Mouse (Mus musculus): Measurements from ENCODE around the gene Fam129a.

Fam129a gene

GRCm38 (mm10) chr1:151667351-151668074 lies 96.5 kb downstream of the Fam129a start:
- no peak for DNase-seq

- no peak for DNase-seq
These were observed 99.1 kb downstream of the Fam129a start for GRCm38 (mm10) chr1:151670006-151670591.

DNA sequence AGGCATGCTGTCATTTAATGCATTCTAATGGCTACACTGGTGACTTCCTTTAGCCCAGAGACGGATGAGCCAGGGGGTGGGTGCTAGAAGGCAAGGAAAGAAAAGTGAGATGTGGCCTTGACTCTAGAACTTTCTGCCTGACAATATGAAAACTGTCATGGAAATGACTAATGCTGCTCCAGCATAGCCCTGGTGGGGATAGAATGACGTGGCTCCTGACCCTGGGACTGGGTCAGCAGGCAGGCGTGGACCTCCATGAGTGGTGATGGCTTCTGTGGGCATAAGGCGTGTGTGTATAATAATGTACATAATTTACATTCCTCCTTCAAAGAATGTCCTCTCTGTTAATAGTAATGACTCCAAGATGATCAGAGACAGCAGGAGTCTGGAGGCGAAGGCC lies 104.7 kb downstream of the Fam129a start:
- no peak for DNase-seq

DNA sequence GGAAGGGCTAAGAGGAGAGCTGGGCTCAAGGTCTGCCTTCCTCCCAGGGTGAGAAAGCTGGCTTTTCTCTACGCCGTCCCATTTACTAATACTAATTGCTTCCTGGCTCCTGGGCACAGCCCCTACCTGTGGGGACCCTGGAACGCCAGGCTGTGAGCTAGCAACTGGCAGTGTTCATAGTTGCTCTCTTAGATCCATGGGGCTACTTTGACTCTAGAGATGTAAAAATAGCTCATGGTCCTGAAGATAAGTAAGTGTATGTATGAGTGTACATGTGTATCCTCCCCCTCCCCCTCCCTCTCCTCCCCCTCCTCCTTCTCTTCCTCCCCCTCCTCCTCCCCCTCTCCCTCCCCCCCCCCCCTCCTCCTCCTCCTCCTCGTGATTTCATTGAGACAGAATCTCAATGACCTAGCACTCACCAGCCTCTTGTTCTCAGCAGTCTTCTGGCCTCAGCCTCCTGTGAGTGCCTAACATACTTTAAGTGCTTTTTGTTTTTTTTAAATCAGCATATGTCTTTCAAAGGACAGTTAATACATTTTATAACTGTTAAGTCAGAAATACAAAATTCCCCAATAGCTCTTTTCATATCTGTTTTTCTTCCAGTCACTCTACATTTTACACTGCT lies 106.3 kb downstream of the Fam129a start:
- DNase-seq, result no peak

- no peak for DNase-seq
These were observed 107.0 kb downstream of the Fam129a start for GRCm38 (mm10) chr1:151677975-151678374.

GRCm38 (mm10) chr1:151679153-151679552 lies 108.2 kb downstream of the Fam129a start:
- no peak for DNase-seq

DNA sequence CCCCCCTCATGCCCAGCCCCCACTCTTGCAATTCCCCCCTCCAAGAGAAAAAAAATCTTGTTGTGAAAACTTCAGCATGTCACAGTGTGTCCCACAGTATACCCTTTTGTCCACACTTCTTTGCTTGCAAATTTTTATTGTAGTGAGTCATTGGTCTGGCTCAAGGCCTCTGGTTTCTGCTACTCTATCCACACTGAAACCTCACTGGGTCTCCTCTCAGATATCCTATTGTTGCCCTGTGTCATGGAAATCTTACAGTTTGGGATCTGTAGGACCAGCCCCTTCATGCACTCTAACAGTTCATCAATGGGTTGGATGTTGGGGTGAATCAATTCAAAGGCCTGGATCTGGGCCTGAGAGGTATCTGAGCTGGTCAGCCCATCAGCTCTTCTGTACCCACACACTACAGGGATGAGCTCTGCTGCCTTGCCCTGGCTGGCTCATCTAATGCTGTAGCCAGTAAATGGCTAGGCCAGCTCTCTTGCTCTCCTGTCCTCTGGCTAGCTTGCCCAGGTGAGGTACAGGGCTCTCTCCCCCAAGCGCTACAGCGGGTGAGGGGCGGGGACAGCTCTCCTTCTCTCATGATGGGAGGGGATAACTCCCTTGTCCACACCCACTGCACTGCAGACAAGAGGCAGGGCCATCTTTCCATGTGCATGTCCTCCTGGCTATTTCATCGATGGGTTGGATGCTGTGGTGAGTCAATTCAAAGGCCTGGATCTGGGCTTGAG lies 109.1 kb downstream of the Fam129a start:
- no peak for DNase-seq

GRCm38 (mm10) chr1:151680971-151681370 lies 110.0 kb downstream of the Fam129a start:
- DNase-seq, result no peak

DNA sequence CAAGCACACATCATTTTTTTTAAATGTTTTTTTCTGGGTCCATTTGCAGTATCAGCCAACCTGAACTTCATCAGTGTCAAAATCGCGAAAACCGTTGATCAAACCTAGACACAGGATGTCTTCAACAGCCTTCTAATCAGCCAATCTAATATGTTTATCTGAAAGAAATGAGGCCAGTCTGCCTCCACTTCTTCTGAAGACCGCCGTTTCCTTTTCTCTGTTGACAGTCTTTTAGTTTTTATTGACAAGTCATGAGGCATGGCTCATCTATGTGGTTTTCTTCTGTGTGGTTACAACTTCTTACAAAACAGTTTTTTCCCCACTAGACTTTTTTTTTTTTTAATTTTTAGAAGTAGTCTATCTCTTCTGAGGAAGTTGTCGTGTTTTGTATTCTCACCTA lies 111.9 kb downstream of the Fam129a start:
- no peak for DNase-seq

- DNase-seq, result no peak
These were observed 113.5 kb downstream of the Fam129a start for GRCm38 (mm10) chr1:151684451-151684892.

DNA sequence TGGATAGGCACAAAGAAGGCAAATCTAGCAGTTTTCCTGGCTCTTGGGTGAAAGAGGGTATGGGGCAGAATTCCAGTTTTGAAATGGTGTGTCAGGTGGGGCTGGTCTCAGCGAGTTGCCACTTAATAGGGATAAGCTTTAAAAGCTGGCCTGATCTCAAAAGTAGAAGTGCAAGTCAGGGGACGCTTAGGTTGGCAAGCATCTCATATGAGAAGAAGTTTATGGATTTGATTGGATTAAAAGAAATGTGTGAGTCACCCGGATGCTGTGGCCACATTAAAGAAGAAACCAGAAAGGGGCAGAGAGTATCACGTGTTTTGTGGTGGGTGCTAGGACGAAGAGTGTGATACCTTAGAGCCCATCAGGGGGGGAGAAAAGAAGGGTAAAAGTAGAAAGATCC lies 114.0 kb downstream of the Fam129a start:
- no peak for DNase-seq

DNA sequence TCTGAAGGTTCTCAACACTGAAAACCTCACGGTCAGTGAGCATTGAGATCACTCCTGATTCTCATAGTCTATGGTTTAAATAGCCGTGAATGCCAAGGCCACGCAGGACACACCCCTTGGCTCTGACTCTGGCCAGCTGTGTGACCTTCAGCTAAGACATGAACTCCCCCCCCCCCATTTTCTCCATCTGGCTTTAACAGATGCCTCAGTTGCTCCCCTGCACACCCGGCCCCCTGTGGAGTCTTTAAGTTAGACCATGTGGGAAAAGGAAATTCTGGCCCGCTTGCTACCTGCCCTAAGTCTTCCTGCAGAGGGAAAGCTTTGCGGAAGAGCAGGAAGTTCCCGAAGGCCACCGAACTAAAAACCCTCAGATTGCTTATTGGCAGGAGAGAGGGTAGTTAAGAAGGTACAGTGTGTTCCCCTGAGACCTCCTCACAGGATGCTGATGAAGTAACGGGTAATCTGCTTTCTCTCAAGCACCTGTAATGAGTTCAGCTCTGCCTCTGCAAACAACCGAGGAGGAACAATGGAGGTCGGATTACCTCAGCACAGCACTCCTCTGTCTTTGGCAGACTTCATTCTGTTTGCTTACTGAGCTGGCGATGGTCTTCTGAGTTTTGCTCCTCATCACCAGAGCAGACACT lies 114.8 kb downstream of the Fam129a start:
- DNase-seq, result no peak

DNA sequence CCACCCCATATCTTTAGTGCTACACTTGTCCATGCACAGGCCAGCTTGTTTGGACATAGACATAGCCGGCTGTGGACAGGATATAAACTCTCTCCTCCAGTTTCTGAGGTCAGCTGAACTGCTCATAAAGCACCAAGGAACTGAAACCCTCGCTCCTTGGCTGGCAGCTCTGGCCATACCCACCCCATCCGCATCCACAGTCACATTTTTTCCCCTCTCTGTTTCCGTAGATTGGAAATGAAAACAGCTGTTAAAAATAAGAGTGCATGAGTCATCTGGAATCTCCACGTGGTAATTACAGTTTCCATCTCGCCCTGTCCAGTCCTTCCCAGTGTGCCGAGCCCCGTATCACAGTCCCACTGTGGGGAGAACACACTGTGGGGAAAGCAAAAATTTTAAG lies 115.7 kb downstream of the Fam129a start:
- no peak for DNase-seq

DNA sequence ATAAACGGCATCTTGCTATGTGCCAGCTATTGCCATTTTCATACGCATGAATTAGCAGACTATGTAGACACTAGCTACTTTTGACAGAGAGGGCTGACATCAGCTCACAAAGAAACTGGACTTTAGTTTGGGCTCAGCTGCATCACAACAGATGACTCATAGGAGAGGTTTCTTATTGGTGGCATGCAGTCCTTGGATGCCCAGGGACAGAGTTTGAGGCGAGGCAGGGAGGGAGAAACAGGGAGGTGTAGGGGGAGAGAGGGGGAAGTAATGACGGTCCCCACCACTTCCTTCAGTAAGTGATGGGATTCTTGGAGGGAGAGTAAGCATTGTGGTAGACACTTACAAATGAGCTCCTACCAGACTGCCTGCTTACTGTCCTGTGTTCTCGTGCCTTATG lies 118.0 kb downstream of the Fam129a start:
- no peak for DNase-seq

DNA sequence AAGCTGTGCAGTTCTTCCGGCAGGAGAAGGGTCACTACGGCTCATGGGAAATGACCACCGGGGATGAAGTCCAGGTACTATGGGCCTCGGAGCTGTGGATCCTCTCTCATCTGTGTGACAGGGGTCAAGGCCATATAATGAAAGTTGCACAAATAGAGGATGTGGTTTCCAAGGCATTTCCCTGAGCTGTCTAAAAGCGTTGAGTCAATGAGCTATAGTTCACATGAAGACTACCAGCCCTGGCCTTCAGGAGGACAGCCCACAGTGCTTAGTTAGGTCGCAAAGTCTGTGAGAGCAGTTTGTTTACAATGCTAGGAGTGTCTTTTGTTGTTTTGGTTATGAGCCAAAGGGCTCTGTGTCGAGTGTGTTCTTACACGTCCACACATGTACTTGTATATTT lies 118.6 kb downstream of the Fam129a start:
- DNase-seq, result no peak

GRCm38 (mm10) chr1:151690061-151690460 lies 119.1 kb downstream of the Fam129a start:
- DNase-seq, result no peak

GRCm38 (mm10) chr1:151690583-151691193 lies 119.7 kb downstream of the Fam129a start:
- DNase-seq, result no peak

- peak; percentile 78 for DNase-seq
These were observed 121.9 kb downstream of the Fam129a start for GRCm38 (mm10) chr1:151692867-151693266.

GRCm38 (mm10) chr1:151696751-151697150 lies 125.8 kb downstream of the Fam129a start:
- peak; percentile 20 for DNase-seq

DNA sequence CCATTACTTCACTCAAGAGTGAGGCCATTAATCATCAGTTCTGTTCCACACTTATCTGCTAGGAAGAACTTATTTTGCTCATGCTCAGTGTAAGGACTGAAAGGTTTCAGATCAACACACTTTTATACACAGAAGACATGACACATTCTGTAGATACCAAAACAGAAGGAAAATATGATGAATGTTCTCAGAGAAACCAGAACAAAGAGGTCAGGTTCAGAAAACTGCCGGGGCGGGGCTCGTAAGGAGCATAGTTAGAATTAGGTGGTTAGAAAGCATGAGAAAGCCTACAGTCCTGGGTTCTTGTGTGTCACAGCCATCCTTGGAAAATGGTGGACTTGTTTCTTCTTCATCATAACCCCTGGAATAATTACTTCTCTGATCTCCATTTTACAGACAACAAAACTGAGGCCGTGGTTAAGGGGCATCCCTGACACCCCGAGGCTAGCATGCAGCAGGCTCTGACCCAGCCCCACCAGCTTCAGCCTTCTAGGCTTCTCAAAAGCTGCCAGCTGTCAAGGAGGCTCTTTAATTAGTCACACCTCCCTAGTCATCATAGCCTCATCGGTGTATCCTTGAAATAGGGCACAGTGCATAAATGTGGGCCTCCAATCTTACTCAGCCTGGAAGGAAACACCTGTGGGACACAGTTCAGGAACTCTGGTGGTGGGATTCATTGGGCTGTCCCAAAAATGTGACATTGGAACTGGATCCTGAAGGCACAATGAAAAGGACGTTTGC lies 127.1 kb downstream of the Fam129a start:
- no peak for DNase-seq

- peak; percentile 33 for DNase-seq
These were observed 128.4 kb downstream of the Fam129a start for GRCm38 (mm10) chr1:151699363-151699762.

DNA sequence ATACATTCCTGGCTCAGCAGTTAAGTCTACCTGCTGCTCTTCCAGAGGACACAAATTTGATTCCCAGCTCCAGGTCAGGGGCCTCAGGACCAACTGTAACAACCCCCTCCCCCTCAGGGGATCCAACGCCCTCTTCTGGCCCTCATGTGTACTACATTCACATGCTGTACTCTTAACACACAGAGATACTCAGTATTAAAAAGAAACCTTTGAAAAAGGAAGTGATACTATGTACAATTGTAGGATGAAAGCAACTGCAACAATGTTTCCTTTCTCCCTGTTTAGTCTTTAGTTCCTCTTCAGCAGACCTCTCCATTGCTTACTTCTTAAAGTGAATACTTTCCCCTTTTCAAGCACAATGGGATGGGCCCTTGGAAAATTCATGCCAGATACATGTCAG lies 131.8 kb downstream of the Fam129a start:
- DNase-seq, result no peak
